Mouse (Mus musculus) bone marrow macrophage, adult 2 months (primary cell): ENCODE data around the gene Rnf208.

Experiments
- CTCF ChIP-seq: IDR thresholded peaks from 2 replicates; pipeline ENCODE4 v1.5.1; 2012; ENCODE audit warnings: low read depth, mild to moderate bottlenecking, low read length, moderate library complexity
- POLR2A ChIP-seq: IDR thresholded peaks from 2 replicates; pipeline ENCODE4 v1.6.1; 2012; ENCODE audit warnings: mild to moderate bottlenecking, low read depth, low read length, borderline replicate concordance

GRCm38 (mm10) chr2:25203631-25204214 is 38.3 kb upstream of the Rnf208 start:
- no peak for TF ChIP-seq CTCF
- no peak for TF ChIP-seq POLR2A
